29 mouse cellular contexts compared by ENCODE assay signal in genomic region chr6:72960675-72961074, GRCm38 (mm10). TPM values are rescaled to one million over a fixed set of nuclear protein-coding genes. Genes with fewer than 3 reads are reported as not detected.
DNase-seq lines count a peak whose midpoint lies in the region; ATAC-seq and TF ChIP-seq lines count a peak whose summit lies in the region.
"Had no signal": no experiment of that assay in that cellular context is flagged by ENCODE, and none has a peak within 500 bp of the region (broad histone marks: within the 10 kb centered on the region; RNA-seq: fewer than 3 reads in every experiment).

No protein-coding gene starts in this region.

- no peak for ATAC-seq in intestine, postnatal 0 days
- ATAC-seq in hindbrain, embryonic 12.5 days (ENCODE audit: low FRiP score) = no peak
- ATAC-seq: lung, postnatal 0 days; midbrain, embryonic 13.5 days had no signal

- H3K36me3 ChIP-seq in intestine, postnatal 0 days (ENCODE audit: control insufficient read depth, insufficient read depth) = no peaks in the 10 kb centered on the region
- no peaks in the 10 kb centered on the region for H3K36me3 ChIP-seq in hindbrain, embryonic 12.5 days
- H3K36me3 ChIP-seq: embryonic facial prominence, embryonic 15.5 days; forebrain, embryonic 12.5 days; G1E; heart, embryonic 10.5 days; heart, embryonic 15.5 days; hindbrain, embryonic 13.5 days; liver, embryonic 13.5 days; midbrain, embryonic 13.5 days; neural tube, embryonic 13.5 days had no signal

- DNase-seq in embryo, embryonic 10.5 days (ENCODE audit: low spot score) = peak; percentile 30
- DNase-seq in forelimb bud, embryonic 11.5 days (ENCODE audit: low read depth, low spot score) = peak; percentile 75
- DNase-seq in adrenal gland, adult 2 months = no peak
- no peak for DNase-seq in frontal cortex, postnatal 10 days (ENCODE audit: low spot score in 2 of 2)
- DNase-seq: adrenal gland, postnatal 25 days; B cell, adult 2 months; cerebellum, adult 18-20 months; cerebellum, postnatal 14 days; gastrocnemius, postnatal 25 days; heart, adult 11 months; kidney, adult 8-10 months; kidney, postnatal 10 days; layer of hippocampus, adult 9-11 months; liver, embryonic 13.5 days; lung, adult 18-20 months; thymus, adult 2 months; thymus, postnatal 36 days had no signal

- 44% methylated on average over 5 of the region's 5 CpGs for WGBS in intestine, postnatal 0 days
- 83% methylated on average over 5 of the region's 5 CpGs for WGBS in hindbrain, embryonic 12.5 days

- H3K4me2 ChIP-seq in intestine, postnatal 0 days (replicated peaks; ENCODE audit: low read depth) = no peak overlapping the region
- H3K4me2 ChIP-seq in hindbrain, embryonic 12.5 days (replicated peaks) = no peak overlapping the region
- H3K4me2 ChIP-seq: embryonic facial prominence, embryonic 15.5 days; forebrain, embryonic 12.5 days; heart, embryonic 15.5 days; hindbrain, embryonic 13.5 days; liver, embryonic 13.5 days; midbrain, embryonic 13.5 days; neural tube, embryonic 13.5 days had no signal

- H3K4me3 ChIP-seq in intestine, postnatal 0 days (ENCODE audit: low read depth, low read length) = no peak overlapping the region
- no peak overlapping the region for H3K4me3 ChIP-seq in hindbrain, embryonic 12.5 days
- H3K4me3 ChIP-seq: embryonic facial prominence, embryonic 15.5 days; forebrain, embryonic 12.5 days; heart, embryonic 10.5 days; heart, embryonic 15.5 days; hindbrain, embryonic 13.5 days; liver, embryonic 13.5 days; midbrain, embryonic 13.5 days; neural tube, embryonic 13.5 days had no signal

- H3K4me1 ChIP-seq in intestine, postnatal 0 days (replicated peaks; ENCODE audit: control insufficient read depth, insufficient read depth, low read length) = peaks cover 9% of the 10 kb centered on the region; the same call in 1 of the 2 replicates
- peaks cover 17% of the 10 kb centered on the region for H3K4me1 ChIP-seq in hindbrain, embryonic 12.5 days

- TF ChIP-seq CTCF in intestine, postnatal 0 days (IDR thresholded peaks at IDR 0.05; ENCODE audit: low read depth) = no peak

- H3K9ac ChIP-seq in intestine, postnatal 0 days (ENCODE audit: low read depth, low read length) = no peak overlapping the region
- no peak overlapping the region for H3K9ac ChIP-seq in hindbrain, embryonic 12.5 days
- H3K9ac ChIP-seq: embryonic facial prominence, embryonic 15.5 days; forebrain, embryonic 12.5 days; heart, embryonic 15.5 days; hindbrain, embryonic 13.5 days; liver, embryonic 13.5 days; midbrain, embryonic 13.5 days; neural tube, embryonic 13.5 days had no signal

- peak overlapping the region; percentile 70 for H3K27ac ChIP-seq in intestine, postnatal 0 days (ENCODE audit: low read depth, low read length)
- H3K27ac ChIP-seq in hindbrain, embryonic 12.5 days = no peak overlapping the region
- H3K27ac ChIP-seq: embryonic facial prominence, embryonic 15.5 days; forebrain, embryonic 12.5 days; heart, embryonic 10.5 days; heart, embryonic 15.5 days; hindbrain, embryonic 13.5 days; liver, embryonic 13.5 days; macrophage; midbrain, embryonic 13.5 days; neural tube, embryonic 13.5 days had no signal

- no peaks in the 10 kb centered on the region for H3K9me3 ChIP-seq in intestine, postnatal 0 days (ENCODE audit: control insufficient read depth)
- no peaks in the 10 kb centered on the region for H3K9me3 ChIP-seq in hindbrain, embryonic 12.5 days (replicated peaks)
- H3K9me3 ChIP-seq: embryonic facial prominence, embryonic 15.5 days; forebrain, embryonic 12.5 days; G1E; heart, embryonic 10.5 days; heart, embryonic 15.5 days; hindbrain, embryonic 13.5 days; liver, embryonic 13.5 days; midbrain, embryonic 13.5 days; neural tube, embryonic 13.5 days had no signal

- no peaks in the 10 kb centered on the region for H3K27me3 ChIP-seq in intestine, postnatal 0 days (replicated peaks; ENCODE audit: control insufficient read depth, insufficient read depth, low read length)
- no peaks in the 10 kb centered on the region for H3K27me3 ChIP-seq in hindbrain, embryonic 12.5 days
- H3K27me3 ChIP-seq: embryonic facial prominence, embryonic 15.5 days; forebrain, embryonic 12.5 days; heart, embryonic 15.5 days; hindbrain, embryonic 13.5 days; neural tube, embryonic 13.5 days had no signal

RNA-seq across cellular contexts. Expression of gene Tmsb10, which starts 2.1 kb away (rescaled TPM):
- polyA plus RNA-seq in intestine, postnatal 0 days (2015; fragmentation: Nextera tagmentation; extraction: Ambion mirVana) = 3,149 and 3,323 TPM in 2 replicates
- 5,652 and 6,223 TPM in 2 replicates for polyA plus RNA-seq in hindbrain, embryonic 12.5 days (2016; fragmentation: Nextera tagmentation; extraction: Ambion mirVana)
- 100 to 1,000 TPM; 169 to 249 TPM for total RNA-seq in adrenal gland, adult 2 months (2021)
- polyA plus RNA-seq in adrenal gland, adult 2 months (2012; rRNA removed) = 18.0 and 18.5 TPM in 2 replicates

Comparison
In these comparisons a context has a peak if more than half of its experiments do, and no peak if none do; other contexts are left out.
1. DNase-seq: peak in embryo, embryonic 10.5 days (single experiment) and forelimb bud, embryonic 11.5 days (single experiment); none in adrenal gland, adult 2 months (single experiment) and frontal cortex, postnatal 10 days (0 of 2).
2. RNA of gene Tmsb10, which starts 2.1 kb away (polyA plus RNA-seq): 5,652 to 6,223 TPM in hindbrain, embryonic 12.5 days and 3,149 to 3,323 TPM in intestine, postnatal 0 days; 18.0 to 18.5 TPM in adrenal gland, adult 2 months; every median in the first group is over 100 times any median in the second.